ENCODE assay signal across 8 mouse cellular contexts in genomic region chr1:179667450-179667849, GRCm38 (mm10). TPM values are rescaled to one million over a fixed set of nuclear protein-coding genes. Genes with fewer than 3 reads are reported as not detected.
DNase-seq lines count a peak whose midpoint lies in the region; ATAC-seq lines count a peak whose summit lies in the region.

No protein-coding gene starts in this region.

- no peaks in the 10 kb centered on the region for H3K9me3 ChIP-seq in kidney, embryonic 16.5 days (ENCODE audit: low read length)
- no peaks in the 10 kb centered on the region for H3K9me3 ChIP-seq in hindbrain, embryonic 15.5 days
- H3K9me3 ChIP-seq in midbrain, embryonic 16.5 days (replicated peaks; ENCODE audit: control insufficient read depth, low read length, poor library complexity, severe bottlenecking), result no peaks in the 10 kb centered on the region

- H3K4me3 ChIP-seq in kidney, embryonic 16.5 days (ENCODE audit: low read length), result peak overlapping the region; percentile 76
- peak overlapping the region; percentile 74 for H3K4me3 ChIP-seq in hindbrain, embryonic 15.5 days
- H3K4me3 ChIP-seq in midbrain, embryonic 16.5 days (ENCODE audit: low read depth, low read length), result peak overlapping the region; percentile 92

- H3K27ac ChIP-seq in kidney, embryonic 16.5 days (ENCODE audit: low read length), result peak overlapping the region; percentile 70; the same call in 1 of the 2 replicates
- H3K27ac ChIP-seq in hindbrain, embryonic 15.5 days (replicated peaks), result peak overlapping the region; percentile 92
- H3K27ac ChIP-seq in midbrain, embryonic 16.5 days (ENCODE audit: low read length), result peak overlapping the region; percentile 84

- H3K36me3 ChIP-seq in kidney, embryonic 16.5 days (ENCODE audit: insufficient read depth, low read length), result peaks cover 5% of the 10 kb centered on the region
- peaks cover 13% of the 10 kb centered on the region; the same call in 1 of the 2 replicates for H3K36me3 ChIP-seq in hindbrain, embryonic 15.5 days
- no peaks in the 10 kb centered on the region; the same call in 1 of the 2 replicates for H3K36me3 ChIP-seq in midbrain, embryonic 16.5 days (ENCODE audit: control insufficient read depth, insufficient read depth, low read length)

- no peak for DNase-seq in kidney, postnatal 4 days
- peak; percentile 62 for DNase-seq in embryo, embryonic 10.5 days (ENCODE audit: low spot score)
- DNase-seq in left cerebral cortex, adult 8-10 months (ENCODE audit: low spot score in 2 of 2), result no peak
- no peak for DNase-seq in ovary, postnatal 36 days (ENCODE audit: low spot score)
- no peak for DNase-seq in left cerebral cortex, postnatal 25 days (ENCODE audit: low spot score in 2 of 2)

- H3K4me1 ChIP-seq in kidney, embryonic 16.5 days (ENCODE audit: insufficient read depth, low read length), result peaks cover 7% of the 10 kb centered on the region
- peaks cover 18% of the 10 kb centered on the region for H3K4me1 ChIP-seq in hindbrain, embryonic 15.5 days (replicated peaks)
- H3K4me1 ChIP-seq in midbrain, embryonic 16.5 days (ENCODE audit: control insufficient read depth, insufficient read depth, low read length), result peaks cover 20% of the 10 kb centered on the region

- H3K27me3 ChIP-seq in kidney, embryonic 16.5 days (ENCODE audit: insufficient read depth, low read length), result no peaks in the 10 kb centered on the region
- H3K27me3 ChIP-seq in hindbrain, embryonic 15.5 days, result no peaks in the 10 kb centered on the region
- no peaks in the 10 kb centered on the region for H3K27me3 ChIP-seq in midbrain, embryonic 16.5 days (ENCODE audit: control insufficient read depth, insufficient read depth, low read depth, low read length)

- 9% methylated on average over 7 of the region's 7 CpGs for WGBS in kidney, embryonic 16.5 days
- WGBS in hindbrain, embryonic 15.5 days, result 2% methylated on average over 7 of the region's 7 CpGs
- under 1% methylated on average over 7 of the region's 7 CpGs for WGBS in midbrain, embryonic 16.5 days

- intact Hi-C loops in left cerebral cortex, postnatal 25 days (cut with DNase I), result no loop called here

- H3K9ac ChIP-seq in kidney, embryonic 16.5 days (replicated peaks; ENCODE audit: low read length), result peak overlapping the region; percentile 90
- H3K9ac ChIP-seq in hindbrain, embryonic 15.5 days, result peak overlapping the region; percentile 86
- peak overlapping the region; percentile 95 for H3K9ac ChIP-seq in midbrain, embryonic 16.5 days (ENCODE audit: low read depth, low read length)

- peak overlapping the region; percentile 87 for H3K4me2 ChIP-seq in kidney, embryonic 16.5 days (replicated peaks; ENCODE audit: low read depth, low read length)
- H3K4me2 ChIP-seq in hindbrain, embryonic 15.5 days, result peak overlapping the region; percentile 77
- peak overlapping the region; percentile 75 for H3K4me2 ChIP-seq in midbrain, embryonic 16.5 days (ENCODE audit: low read length)

- ATAC-seq in kidney, embryonic 16.5 days (ENCODE audit: low FRiP score, low TSS enrichment), result 0 out of 2 replicates have a peak, but pooled peaks have one; percentile 2
- ATAC-seq in hindbrain, embryonic 15.5 days (ENCODE audit: low FRiP score, low read depth), result peak; percentile 5; the same call in 1 of the 2 replicates
- peak; percentile 27; the same call in 1 of the 2 replicates for ATAC-seq in midbrain, embryonic 16.5 days

RNA-seq across cellular contexts. Expression of gene Sccpdh, which starts 0.6 kb away (rescaled TPM):
- polyA plus RNA-seq in kidney, embryonic 16.5 days (2015; fragmentation: Nextera tagmentation; extraction: Ambion mirVana), result 72.8 and 76.2 TPM in 2 replicates
- polyA plus RNA-seq in hindbrain, embryonic 15.5 days (2015; fragmentation: Nextera tagmentation; extraction: Ambion mirVana), result 156 and 164 TPM in 2 replicates
- 172 and 179 TPM in 2 replicates for polyA plus RNA-seq in midbrain, embryonic 16.5 days (2015; fragmentation: Nextera tagmentation; extraction: Ambion mirVana)
- total RNA-seq in left cerebral cortex, adult 8-10 months (2022), result 10 to 100 TPM; 65.4 to 75.6 (median 71.6) TPM
- 10 to 100 TPM; 60.6 to 63.6 TPM for total RNA-seq in left cerebral cortex, postnatal 25 days (2021)
